Mouse (Mus musculus): ENCODE results near the gene Pglyrp3.
"Not testable (repeated sequence)": the region's sequence is repeated elsewhere in the genome, so short reads cannot be mapped to it uniquely, and the experiment has no call there.

Gene Pglyrp3

DNA sequence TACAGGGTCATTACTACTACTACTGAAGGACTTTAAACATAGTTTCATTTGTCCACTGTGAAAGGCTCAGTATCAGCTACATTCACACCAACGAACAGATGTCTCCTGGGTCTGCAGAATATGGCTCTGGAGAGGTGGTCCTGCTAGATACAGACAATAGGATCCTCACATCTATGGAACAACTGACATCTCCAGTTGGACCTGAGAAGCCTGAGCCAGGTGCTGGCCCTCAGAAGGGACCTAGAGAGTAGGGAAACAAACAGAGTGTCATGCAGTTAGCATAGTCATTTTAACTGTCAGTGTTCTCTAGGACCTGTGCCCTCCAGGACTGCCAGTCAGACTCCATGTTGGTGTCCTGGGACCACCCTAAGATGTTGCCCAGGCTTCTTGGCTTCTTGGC lies at the start of gene Pglyrp3:
Gene Pglyrp3 (plus strand): TSS at position 301 of the 400 bp plus-strand sequence.
- in situ Hi-C loops (cut with MseI, MboI), result no loop called here

GRCm38 (mm10) chr3:92011001-92011400 lies 3.4 kb upstream of the Pglyrp3 start:
- in situ Hi-C loops (cut with MseI, MboI), result no loop called here

- in situ Hi-C loops (cut with MseI, MboI), result not testable (repeated sequence)
Observed at GRCm38 (mm10) chr3:92024541-92024940, 10.2 kb downstream of the Pglyrp3 start.

- in situ Hi-C loops (cut with MseI, MboI), result no loop called here
Observed at GRCm38 (mm10) chr3:92033203-92033602, 18.8 kb downstream of the Pglyrp3 start.

GRCm38 (mm10) chr3:92033892-92034291 lies 19.5 kb downstream of the Pglyrp3 start:
- in situ Hi-C loops (cut with MseI, MboI), result no loop called here

GRCm38 (mm10) chr3:92050382-92051054 lies 36.1 kb downstream of the Pglyrp3 start:
- in situ Hi-C loops (cut with MseI, MboI), result no loop called here

GRCm38 (mm10) chr3:92080462-92081284 lies 66.3 kb downstream of the Pglyrp3 start:
- in situ Hi-C loops (cut with MseI, MboI), result no loop called here
